Mouse (Mus musculus) stomach, postnatal 0 days (tissue): Measurements from ENCODE around the gene Plscr4. TPM values are rescaled to one million over a fixed set of nuclear protein-coding genes. Genes with fewer than 3 reads are reported as not detected.

ENCODE experiments used
- ATAC-seq: fragments of 200-750 bp; cut with Nextera tagmentation; 2 replicates; pipeline ENCODE4 v1.8.0; 2017; ENCODE audit not compliant: low FRiP score, low TSS enrichment
- DNase-seq: peaks from one replicate; pipeline ENCODE4 v3.0.0-alpha.2; 2016; ENCODE audit warnings: low spot score
- H3K27ac ChIP-seq: fragments of 300-500 bp; sonication (generic); replicated peaks from 2 replicates; pipeline ENCODE4 v1.5.1; 2014; ENCODE audit warnings: mild to moderate bottlenecking, control low read depth
- H3K27me3 ChIP-seq: fragments of 300-500 bp; sonication (generic); 2 replicates; pipeline ENCODE4 v1.6.1; 2014; ENCODE audit warnings: low read length; ENCODE audit not compliant: control insufficient read depth, insufficient read depth
- H3K36me3 ChIP-seq: fragments of 300-500 bp; sonication (generic); 2 replicates; pipeline ENCODE4 v1.6.1; 2014; ENCODE audit warnings: low read length, mixed read lengths; ENCODE audit not compliant: control insufficient read depth, insufficient read depth
- H3K4me1 ChIP-seq: fragments of 300-500 bp; sonication (generic); replicated peaks from 2 replicates; pipeline ENCODE4 v1.6.1; 2014; ENCODE audit warnings: antibody characterized with exemption; ENCODE audit not compliant: control insufficient read depth, insufficient read depth
- H3K4me2 ChIP-seq: fragments of 300-500 bp; sonication (generic); replicated peaks from 2 replicates; pipeline ENCODE4 v1.6.1; 2014; ENCODE audit warnings: low read depth, mild to moderate bottlenecking, control low read depth, moderate library complexity
- H3K4me3 ChIP-seq: fragments of 300-500 bp; sonication (generic); 2 replicates; pipeline ENCODE4 v1.5.1; 2014; ENCODE audit warnings: low read depth, low read length, control low read depth
- H3K9ac ChIP-seq: fragments of 300-500 bp; sonication (generic); 2 replicates; pipeline ENCODE4 v1.6.1; 2014; ENCODE audit warnings: mild to moderate bottlenecking, low read length, control low read depth, mixed read lengths
- H3K9me3 ChIP-seq: fragments of 300-500 bp; sonication (generic); 2 replicates; pipeline ENCODE4 v1.6.1; 2016; ENCODE audit warnings: low read length; ENCODE audit not compliant: control insufficient read depth
- CTCF ChIP-seq: IDR thresholded peaks from 2 replicates; pipeline ENCODE4 v1.5.1; 2016; ENCODE audit warnings: antibody characterized with exemption, low read depth, mild to moderate bottlenecking, moderate library complexity
- EP300 ChIP-seq: optimal IDR thresholded peaks from 2 replicates; pipeline ENCODE3; 2016; ENCODE audit warnings: antibody characterized with exemption
- whole genome bisulfite sequencing: fragments of 180-500 bp; shearing (Covaris S2); extraction: QIAGEN DNeasy Blood & Tissue Kit; methylation state at CpG from one replicate; pipeline ENCODE4 v1.1.7; 2014; 5-methylcytosine and 5-hydroxymethylcytosine counted together
- polyA plus RNA-seq: library from polyadenylated mRNA; unstranded; fragments of >200 nt; fragmentation: Nextera tagmentation; extraction: Ambion mirVana; gene quantifications from 2 replicates; pipeline ENCODE4 v1.2.1, GENCODE M21; 2015

The Plscr4 gene
- polyA plus RNA-seq, result 9.2 and 9.8 TPM in 2 replicates

DNA sequence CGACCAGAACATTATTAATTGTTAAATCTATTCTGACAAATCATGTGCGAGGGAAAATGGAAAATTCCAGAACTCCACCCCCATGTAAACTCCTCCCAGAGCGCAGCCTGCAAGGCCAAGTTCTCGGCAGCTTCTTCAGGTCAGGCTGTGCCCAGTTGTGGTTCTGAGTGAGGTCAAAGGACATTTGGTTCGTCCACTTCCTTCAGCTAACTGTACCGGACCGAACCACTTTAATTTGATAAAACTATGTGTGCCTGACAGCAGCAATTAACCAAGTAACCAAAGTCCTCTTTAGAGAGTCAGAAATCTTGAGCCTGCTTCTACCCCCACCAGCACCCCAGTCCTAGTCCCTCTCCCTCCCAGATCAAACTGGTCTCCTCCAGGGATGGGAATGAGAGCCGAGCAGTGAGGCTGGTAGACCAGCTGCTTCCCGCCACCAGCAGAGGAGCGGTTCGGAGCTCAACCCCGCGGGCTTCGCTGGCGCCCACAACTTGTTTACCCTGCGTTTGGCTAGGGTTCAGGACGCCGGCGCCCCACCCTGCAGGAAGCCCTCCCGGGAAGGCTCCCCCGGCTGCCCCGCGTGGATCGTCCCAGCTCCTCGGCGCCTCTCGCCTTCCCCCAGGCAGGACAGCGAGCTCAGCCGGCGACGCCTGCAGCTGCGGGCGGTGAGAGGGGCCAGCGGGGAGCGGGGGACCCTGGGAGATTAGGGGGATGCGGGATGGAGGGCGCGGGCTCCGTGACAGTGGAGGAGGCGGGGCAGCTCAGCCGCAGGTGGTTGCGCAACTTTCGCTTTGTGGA lies at the start of gene Plscr4:
Gene Plscr4, plus strand, starts transcription at position 113 of the 798 bp plus-strand sequence.
- DNase-seq (peak; percentile 61), ATAC-seq (peak; percentile 86)
- WGBS, result 4% methylated on average over 43 of the region's 43 CpGs
- Histone ChIP-seq H3K27ac (peak within 1 kb of the TSS; percentile 93), H3K9ac (peak within 1 kb of the TSS; percentile 85), H3K4me1 (no peaks in the 10 kb centered on the region), H3K4me3 (peak within 1 kb of the TSS; percentile 76), H3K27me3 (no peaks in the 10 kb centered on the region), H3K9me3 (no peaks in the 10 kb centered on the region), H3K36me3 (no peaks in the 10 kb centered on the region), H3K4me2 (peak within 1 kb of the TSS; percentile 90)
- no peak; the same call in 1 of the 2 replicates for TF ChIP-seq CTCF
- no peak for TF ChIP-seq EP300

DNA sequence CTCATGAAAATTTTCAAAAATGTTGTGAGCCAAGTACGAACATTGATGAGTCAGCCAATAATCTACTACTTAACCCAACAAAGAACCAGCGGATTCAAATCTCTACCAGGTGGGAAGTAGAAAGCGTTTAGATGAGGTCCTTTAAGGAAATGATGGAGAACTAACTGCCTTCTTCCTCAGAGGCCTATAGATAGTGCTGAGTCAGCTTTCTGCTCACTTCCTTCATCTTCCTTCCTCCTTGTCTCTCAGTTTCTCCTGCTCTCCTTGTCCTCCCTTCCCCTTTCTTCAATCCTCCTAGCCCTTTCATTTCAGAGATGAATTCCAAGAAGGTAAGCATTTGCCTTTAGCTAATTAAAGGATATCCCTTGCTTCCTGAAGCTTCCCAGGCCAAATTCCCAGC lies 46.9 kb upstream of the Plscr4 start:
- Histone ChIP-seq H3K9me3 (no peaks in the 10 kb centered on the region), H3K27ac (no peak overlapping the region), H3K4me3 (no peak overlapping the region), H3K4me2 (no peak overlapping the region), H3K36me3 (no peaks in the 10 kb centered on the region), H3K27me3 (no peaks in the 10 kb centered on the region), H3K9ac (no peak overlapping the region), H3K4me1 (no peaks in the 10 kb centered on the region)
- ATAC-seq (no peak), DNase-seq (no peak)
- TF ChIP-seq EP300 (no peak), CTCF (no peak)
- 90% methylated on average over 3 of the region's 3 CpGs for WGBS

DNA sequence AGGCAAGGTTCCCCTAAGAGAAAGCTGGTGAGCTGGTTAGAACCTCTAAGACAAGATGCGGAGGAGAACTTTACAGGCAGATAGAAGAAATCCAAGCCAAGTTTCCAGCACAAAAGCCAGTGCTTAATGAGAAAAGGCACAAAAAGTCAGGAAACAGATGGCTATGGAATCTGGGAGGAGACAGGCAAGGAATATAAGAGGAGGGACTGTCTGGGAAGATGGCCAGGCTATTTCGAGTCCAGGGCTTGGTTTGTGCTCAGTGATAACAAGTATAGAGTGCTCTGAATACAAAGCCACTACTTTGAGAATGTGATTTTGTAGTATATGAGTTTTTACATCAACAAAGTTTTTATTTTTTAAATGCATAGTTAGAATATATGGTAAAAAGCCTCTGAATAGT lies 45.1 kb upstream of the Plscr4 start:
- no peak for ATAC-seq
- Histone ChIP-seq H3K4me1 (no peaks in the 10 kb centered on the region), H3K27ac (no peak overlapping the region), H3K9me3 (no peaks in the 10 kb centered on the region), H3K9ac (no peak overlapping the region), H3K27me3 (no peaks in the 10 kb centered on the region), H3K36me3 (no peaks in the 10 kb centered on the region), H3K4me2 (no peak overlapping the region), H3K4me3 (no peak overlapping the region)
- 44% methylated on average over 2 of the region's 2 CpGs for WGBS
- TF ChIP-seq CTCF, result no peak
- TF ChIP-seq EP300, result no peak
- DNase-seq, result no peak

DNA sequence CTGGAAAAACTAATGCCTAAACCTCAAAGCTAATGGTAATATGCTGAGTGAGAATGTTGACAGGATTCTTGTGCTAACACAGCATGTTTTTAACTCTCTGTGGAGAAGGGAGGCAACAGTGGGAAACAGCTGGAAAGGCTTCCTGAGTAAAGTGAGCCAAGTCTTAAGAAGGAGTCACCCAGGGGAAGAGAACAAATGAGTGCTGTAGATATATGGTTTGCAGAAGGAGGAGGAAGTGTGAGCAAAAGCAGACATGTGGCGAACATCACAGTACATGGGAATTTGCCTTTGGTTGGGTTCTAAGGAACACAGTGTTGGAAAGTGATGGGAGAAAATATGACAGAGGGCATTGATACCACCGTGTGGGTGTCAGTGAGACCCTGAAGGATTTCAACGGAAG lies 43.5 kb upstream of the Plscr4 start:
- ATAC-seq (no peak), DNase-seq (no peak)
- Histone ChIP-seq H3K9me3 (no peaks in the 10 kb centered on the region), H3K27me3 (no peaks in the 10 kb centered on the region), H3K4me3 (no peak overlapping the region), H3K4me2 (no peak overlapping the region), H3K9ac (no peak overlapping the region), H3K36me3 (no peaks in the 10 kb centered on the region), H3K27ac (no peak overlapping the region), H3K4me1 (no peaks in the 10 kb centered on the region)
- 59% methylated on average over 3 of the region's 3 CpGs for WGBS
- TF ChIP-seq EP300 (no peak), CTCF (no peak)

DNA sequence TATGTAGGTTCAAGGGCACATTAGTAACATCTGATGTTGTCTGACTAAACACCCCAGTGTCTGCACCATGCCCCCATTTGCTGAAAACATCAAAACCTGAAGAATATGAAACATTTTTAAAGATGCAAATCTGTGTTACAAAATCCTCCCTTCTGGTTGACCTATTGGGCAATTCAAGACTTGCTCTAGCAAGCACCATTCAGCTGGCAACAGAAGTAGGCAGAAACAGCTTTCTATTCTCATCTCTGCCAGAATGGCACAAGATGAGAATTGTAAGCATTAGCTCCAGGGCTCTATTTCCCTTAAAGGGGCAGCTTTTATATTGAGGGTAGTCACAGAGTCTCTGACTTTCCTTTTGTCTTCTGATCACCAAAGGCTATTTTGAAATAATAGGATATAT lies 19.4 kb upstream of the Plscr4 start:
- Histone ChIP-seq H3K4me3 (no peak overlapping the region), H3K4me2 (no peak overlapping the region), H3K4me1 (no peaks in the 10 kb centered on the region), H3K36me3 (no peaks in the 10 kb centered on the region), H3K9me3 (no peaks in the 10 kb centered on the region), H3K27me3 (no peaks in the 10 kb centered on the region), H3K27ac (no peak overlapping the region), H3K9ac (no peak overlapping the region)
- ATAC-seq (no peak), DNase-seq (no peak)
- TF ChIP-seq EP300 (no peak), CTCF (no peak)

DNA sequence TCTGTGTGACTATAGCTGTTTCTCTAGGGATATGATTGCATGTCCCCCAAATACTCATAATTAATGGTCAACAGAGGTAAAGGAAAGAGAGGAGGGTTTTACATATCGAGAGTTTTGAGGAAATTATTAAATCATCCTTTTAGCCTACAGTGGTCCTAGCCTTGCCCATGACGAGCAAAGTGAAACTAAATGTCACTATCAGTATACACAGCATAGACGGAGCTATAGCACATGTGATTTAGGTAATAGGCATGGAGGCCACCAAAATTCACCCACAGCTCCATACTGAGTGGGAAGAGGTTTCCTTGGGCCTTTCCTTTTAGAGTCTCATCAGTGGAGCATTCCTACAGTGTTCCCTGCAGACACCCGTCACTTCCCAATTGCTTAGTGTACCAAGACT lies 15.7 kb upstream of the Plscr4 start:
- no peak for DNase-seq
- Histone ChIP-seq H3K9me3 (no peaks in the 10 kb centered on the region), H3K36me3 (no peaks in the 10 kb centered on the region), H3K4me3 (no peak overlapping the region), H3K4me1 (no peaks in the 10 kb centered on the region), H3K27me3 (no peaks in the 10 kb centered on the region), H3K9ac (no peak overlapping the region), H3K4me2 (no peak overlapping the region), H3K27ac (no peak overlapping the region)
- WGBS, result 74% methylated on average over 4 of the region's 4 CpGs
- TF ChIP-seq CTCF (no peak), EP300 (no peak)
- no peak for ATAC-seq
